Mouse (Mus musculus): ENCODE data around the gene Morf4l2.
"Not testable (repeated sequence)": the region's sequence is repeated elsewhere in the genome, so short reads cannot be mapped to it uniquely, and the experiment has no call there.

Gene Morf4l2

GRCm38 (mm10) chrX:136693196-136693595, 50.3 kb downstream of the Morf4l2 start:
- no peak for DNase-seq (ENCODE audit: low spot score in 2 of 2)

- no peak for DNase-seq (ENCODE audit: low spot score in 2 of 2)
Measured at GRCm38 (mm10) chrX:136692294-136692675, 51.2 kb downstream of the Morf4l2 start.

GRCm38 (mm10) chrX:136691606-136692293, 51.7 kb downstream of the Morf4l2 start:
- not testable (repeated sequence) for DNase-seq (ENCODE audit: low spot score in 2 of 2)

Measured in heart, adult 9 months (tissue).